Mouse (Mus musculus): ENCODE measurements around the gene Akr1c13. TPM values are rescaled to one million over a fixed set of nuclear protein-coding genes. Genes with fewer than 3 reads are reported as not detected.
"Not testable (repeated sequence)": the region's sequence is repeated elsewhere in the genome, so short reads cannot be mapped to it uniquely, and the experiment has no call there.

Akr1c13 gene
- polyA plus RNA-seq, 1 experiment from 2014 or later = 2.8 TPM

DNA sequence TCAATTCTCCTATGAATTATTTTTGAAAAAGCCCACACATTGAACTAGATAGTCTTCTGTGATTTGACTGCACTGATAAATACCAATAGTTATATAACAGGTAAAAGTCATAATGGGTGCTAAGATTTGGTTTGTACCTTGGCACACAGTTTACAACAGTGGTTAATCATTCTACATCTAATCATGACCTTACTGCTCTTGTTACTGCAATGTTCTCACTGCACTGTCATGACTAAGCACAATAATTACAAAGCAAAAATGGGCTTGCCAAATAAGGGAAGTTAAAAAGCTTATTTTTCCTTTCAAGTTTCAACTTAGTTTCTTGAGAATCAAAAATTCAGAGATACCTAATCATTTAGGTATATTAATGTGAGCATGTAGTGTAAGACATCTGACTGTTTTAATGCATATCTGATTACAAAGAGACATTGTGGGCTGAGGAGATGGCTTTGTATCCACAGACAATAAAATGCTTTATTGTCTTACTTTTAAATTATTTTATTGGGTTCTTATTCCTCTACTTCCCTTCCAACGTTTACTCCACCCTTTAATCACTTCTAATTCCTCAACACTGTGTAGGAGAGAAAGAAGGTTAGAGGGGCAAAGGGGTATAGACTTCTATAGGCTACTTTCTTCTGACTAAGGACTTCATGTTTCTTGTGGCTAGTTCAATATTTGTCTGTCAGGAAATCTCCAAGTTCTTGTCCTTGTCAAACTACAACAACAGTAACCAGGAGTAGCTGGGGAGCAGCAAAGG lies 15.4 kb downstream of the Akr1c13 start:
- no peak overlapping the region for H3K4me3 ChIP-seq
- no peaks in the 10 kb centered on the region for H3K27me3 ChIP-seq (replicated peaks)
- H3K4me1 ChIP-seq = no peaks in the 10 kb centered on the region
- no peak overlapping the region for H3K4me2 ChIP-seq (replicated peaks)
- 19% methylated on average over 1 of the region's 1 CpGs for WGBS
- ATAC-seq (ENCODE audit: low FRiP score, low read depth) = no peak
- no peaks in the 10 kb centered on the region for H3K36me3 ChIP-seq
- no peaks in the 10 kb centered on the region for H3K9me3 ChIP-seq
- H3K9ac ChIP-seq = no peak overlapping the region
- H3K27ac ChIP-seq = no peak overlapping the region

- no peak overlapping the region for H3K4me2 ChIP-seq (replicated peaks)
- H3K36me3 ChIP-seq = no peaks in the 10 kb centered on the region
- 76% methylated on average over 20 of the region's 20 CpGs for WGBS
- no peak overlapping the region for H3K4me3 ChIP-seq
- no peak overlapping the region for H3K27ac ChIP-seq
- no peaks in the 10 kb centered on the region for H3K4me1 ChIP-seq
- H3K9ac ChIP-seq = no peak overlapping the region
- no peaks in the 10 kb centered on the region for H3K9me3 ChIP-seq
- H3K27me3 ChIP-seq (replicated peaks) = no peaks in the 10 kb centered on the region
- ATAC-seq (ENCODE audit: low FRiP score, low read depth) = no peak
Observed at GRCm38 (mm10) chr13:4211560-4212299, 20.8 kb downstream of the Akr1c13 start.

DNA sequence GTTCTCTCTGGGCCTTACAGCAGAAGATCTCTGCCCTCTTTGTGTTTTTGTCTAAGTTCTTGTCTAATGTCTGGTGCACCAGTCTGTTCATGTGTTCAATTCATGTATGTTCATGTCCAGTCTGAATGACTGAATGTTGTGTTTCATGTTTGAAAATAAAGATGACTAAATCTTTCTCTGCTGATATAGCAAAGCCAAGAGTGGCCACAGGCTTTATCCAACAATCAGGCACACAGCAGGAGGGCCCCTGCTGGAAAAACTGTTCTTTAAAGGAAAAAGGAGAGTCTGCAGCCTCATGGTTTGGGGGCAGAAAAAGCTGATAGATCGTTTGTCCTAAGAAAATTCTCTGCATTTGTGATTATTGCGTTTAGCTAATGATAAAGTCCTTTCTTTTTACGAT lies 21.4 kb downstream of the Akr1c13 start:
- Histone ChIP-seq H3K9me3 (no peaks in the 10 kb centered on the region), H3K27ac (no peak overlapping the region), H3K4me3 (no peak overlapping the region), H3K4me2 (replicated peaks) (no peak overlapping the region), H3K36me3 (no peaks in the 10 kb centered on the region), H3K27me3 (replicated peaks) (no peaks in the 10 kb centered on the region), H3K9ac (no peak overlapping the region), H3K4me1 (no peaks in the 10 kb centered on the region)
- WGBS = 59% methylated on average over 3 of the region's 3 CpGs
- ATAC-seq (ENCODE audit: low FRiP score, low read depth) = no peak

GRCm38 (mm10) chr13:4215496-4215895 lies 24.5 kb downstream of the Akr1c13 start:
- H3K27me3 ChIP-seq (replicated peaks); H3K9ac ChIP-seq; H3K36me3 ChIP-seq; H3K4me3 ChIP-seq; ATAC-seq (ENCODE audit: low FRiP score, low read depth); H3K27ac ChIP-seq; H3K4me2 ChIP-seq (replicated peaks); H3K4me1 ChIP-seq; H3K9me3 ChIP-seq: not testable (repeated sequence)
- WGBS = 77% methylated on average over 1 of the region's 1 CpGs

DNA sequence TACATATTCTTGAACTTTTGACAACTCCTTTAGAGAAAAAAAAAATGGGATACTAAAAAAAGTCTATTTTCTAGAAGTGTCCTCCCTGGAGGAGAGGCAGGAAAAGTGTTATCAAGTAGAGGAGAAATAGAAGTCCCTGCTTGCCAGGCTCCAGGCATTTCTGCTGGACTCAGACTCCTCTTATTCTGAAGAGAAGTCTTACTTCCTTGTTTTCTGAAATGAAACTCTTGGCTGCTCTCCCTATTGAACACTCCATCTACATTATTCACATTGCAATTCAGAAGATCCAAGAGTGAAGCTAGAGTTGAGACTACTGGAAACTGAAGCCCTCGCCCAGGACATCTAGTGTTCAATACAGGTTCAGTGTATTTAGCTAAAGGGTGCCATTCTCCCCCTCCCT lies 37.5 kb downstream of the Akr1c13 start, which contains the start of gene Akr1c19:
Gene Akr1c19, plus strand, starts transcription at position 260 of the 400 bp plus-strand sequence.
- 84% methylated on average over 1 of the region's 1 CpGs for WGBS
- H3K4me3 ChIP-seq = no peak within 1 kb of the TSS
- no peaks in the 10 kb centered on the region for H3K27me3 ChIP-seq (replicated peaks)
- H3K4me2 ChIP-seq (replicated peaks) = no peak within 1 kb of the TSS
- H3K4me1 ChIP-seq = no peaks in the 10 kb centered on the region
- no peaks in the 10 kb centered on the region for H3K36me3 ChIP-seq
- H3K27ac ChIP-seq = no peak within 1 kb of the TSS
- no peak within 1 kb of the TSS for H3K9ac ChIP-seq
- no peak for ATAC-seq (ENCODE audit: low FRiP score, low read depth)
- H3K9me3 ChIP-seq = no peaks in the 10 kb centered on the region

- WGBS = 92% methylated on average over 8 of the region's 8 CpGs
- no peak overlapping the region for H3K4me2 ChIP-seq (replicated peaks)
- no peaks in the 10 kb centered on the region for H3K27me3 ChIP-seq (replicated peaks)
- no peaks in the 10 kb centered on the region for H3K9me3 ChIP-seq
- no peaks in the 10 kb centered on the region for H3K4me1 ChIP-seq
- no peaks in the 10 kb centered on the region for H3K36me3 ChIP-seq
- ATAC-seq (ENCODE audit: low FRiP score, low read depth) = no peak
- no peak overlapping the region for H3K9ac ChIP-seq
- H3K4me3 ChIP-seq = no peak overlapping the region
- no peak overlapping the region for H3K27ac ChIP-seq
Observed at GRCm38 (mm10) chr13:4230841-4231623, 40.1 kb downstream of the Akr1c13 start.

DNA sequence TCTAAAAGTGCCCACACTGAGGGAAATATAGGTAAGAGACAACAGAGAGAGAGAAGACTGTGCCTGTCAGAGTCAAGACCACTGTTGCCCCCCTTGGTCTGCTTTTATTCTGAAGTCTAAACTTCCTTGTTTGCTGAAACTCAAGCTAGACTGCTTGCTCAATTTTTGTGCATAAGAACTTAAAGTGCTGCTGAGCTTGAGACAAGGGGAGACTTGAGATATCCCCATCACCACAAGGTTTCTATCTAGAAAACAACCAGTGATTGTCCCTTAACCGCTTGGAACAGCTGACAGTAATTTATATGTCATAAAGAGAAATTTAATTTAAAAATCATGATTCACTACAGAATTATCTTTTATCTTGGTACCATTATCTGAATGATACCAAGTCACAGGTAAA lies 42.2 kb downstream of the Akr1c13 start:
- H3K4me1 ChIP-seq = no peaks in the 10 kb centered on the region
- 75% methylated on average over 1 of the region's 1 CpGs for WGBS

DNA sequence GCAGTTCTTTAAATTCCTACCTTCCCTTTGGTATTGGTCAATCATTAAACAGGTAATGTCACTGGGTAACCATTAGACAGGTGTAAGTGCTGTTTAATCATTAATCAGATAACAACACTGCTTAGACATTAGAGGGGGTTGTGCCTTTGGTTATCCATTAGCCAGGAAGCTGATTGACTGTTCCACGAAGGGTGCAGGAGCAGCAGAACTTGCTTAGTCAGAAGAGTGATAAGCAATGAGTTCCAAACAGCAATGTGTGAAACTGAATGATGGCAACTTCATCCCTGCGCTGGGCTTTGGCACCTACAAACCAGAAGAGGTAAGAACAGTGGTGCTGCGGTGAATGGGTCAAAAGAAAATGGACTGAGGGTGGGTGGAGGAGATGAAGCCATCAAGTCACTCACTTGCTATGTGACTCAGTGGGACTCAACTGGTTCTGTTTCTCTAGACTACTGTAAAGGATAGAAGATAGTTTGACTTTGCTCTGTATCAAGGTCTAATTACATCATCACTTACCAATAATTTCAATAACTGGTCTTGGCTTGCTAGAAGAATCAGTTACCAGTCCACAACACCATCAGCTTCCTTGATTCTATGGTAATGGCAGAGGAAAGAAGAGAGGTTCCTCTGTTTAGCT lies 42.7 kb downstream of the Akr1c13 start:
- 58% methylated on average over 3 of the region's 3 CpGs for WGBS
- no peak overlapping the region for H3K4me3 ChIP-seq
- no peak overlapping the region for H3K27ac ChIP-seq
- no peaks in the 10 kb centered on the region for H3K9me3 ChIP-seq
- H3K36me3 ChIP-seq = no peaks in the 10 kb centered on the region
- H3K4me2 ChIP-seq (replicated peaks) = no peak overlapping the region
- ATAC-seq (ENCODE audit: low FRiP score, low read depth) = no peak
- no peaks in the 10 kb centered on the region for H3K4me1 ChIP-seq
- no peak overlapping the region for H3K9ac ChIP-seq
- H3K27me3 ChIP-seq (replicated peaks) = no peaks in the 10 kb centered on the region

More for the DNA sequence above, 42.2 kb downstream of the Akr1c13 start:
- H3K9me3 ChIP-seq = no peaks in the 10 kb centered on the region
- H3K36me3 ChIP-seq = no peaks in the 10 kb centered on the region
- H3K4me3 ChIP-seq = no peak overlapping the region
- no peak overlapping the region for H3K27ac ChIP-seq
- H3K27me3 ChIP-seq (replicated peaks) = no peaks in the 10 kb centered on the region
- H3K4me2 ChIP-seq (replicated peaks) = no peak overlapping the region
- no peak overlapping the region for H3K9ac ChIP-seq
- ATAC-seq (ENCODE audit: low FRiP score, low read depth) = no peak

DNA sequence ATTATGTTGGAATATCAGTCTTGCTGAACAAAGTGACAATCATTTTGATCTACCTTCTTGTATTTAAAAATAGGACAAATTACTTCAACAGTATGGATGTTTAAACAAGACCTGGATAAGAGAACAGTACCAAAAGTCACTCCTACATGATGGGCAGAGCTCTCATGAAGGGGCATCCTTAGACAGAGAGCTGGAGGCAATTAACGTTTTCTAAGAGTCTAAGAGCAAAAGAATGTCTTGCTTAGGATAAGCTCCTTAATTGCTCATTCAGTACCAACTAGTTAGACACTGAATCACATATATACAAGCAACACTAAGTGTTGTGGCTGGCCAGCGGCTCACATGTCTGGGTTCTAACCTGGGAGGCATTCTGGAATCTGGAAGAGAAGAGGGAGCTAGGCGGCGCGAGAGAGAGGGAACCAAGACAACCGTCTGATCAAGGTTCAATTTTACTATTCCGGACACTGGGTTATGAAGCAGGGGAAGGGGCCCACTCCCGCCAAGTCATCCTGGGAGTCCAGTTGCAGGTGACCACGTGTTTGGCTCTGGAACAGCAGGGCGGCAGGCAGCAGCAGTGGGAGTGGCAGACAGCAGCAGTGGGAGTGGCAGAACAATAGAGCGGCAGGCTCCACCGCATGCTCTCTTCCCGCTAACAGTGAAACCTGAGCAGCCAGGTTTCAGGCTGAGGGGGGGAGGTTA lies 54.1 kb downstream of the Akr1c13 start:
- Histone ChIP-seq H3K4me3 (peak overlapping the region; percentile 33), H3K4me2 (replicated peaks) (peak overlapping the region; percentile 63), H3K27ac (no peak overlapping the region), H3K36me3 (no peaks in the 10 kb centered on the region), H3K4me1 (no peaks in the 10 kb centered on the region), H3K9me3 (no peaks in the 10 kb centered on the region), H3K27me3 (replicated peaks) (no peaks in the 10 kb centered on the region), H3K9ac (peak overlapping the region; percentile 56)
- ATAC-seq (ENCODE audit: low FRiP score, low read depth) = peak; percentile 95
- WGBS = 6% methylated on average over 13 of the region's 13 CpGs

DNA sequence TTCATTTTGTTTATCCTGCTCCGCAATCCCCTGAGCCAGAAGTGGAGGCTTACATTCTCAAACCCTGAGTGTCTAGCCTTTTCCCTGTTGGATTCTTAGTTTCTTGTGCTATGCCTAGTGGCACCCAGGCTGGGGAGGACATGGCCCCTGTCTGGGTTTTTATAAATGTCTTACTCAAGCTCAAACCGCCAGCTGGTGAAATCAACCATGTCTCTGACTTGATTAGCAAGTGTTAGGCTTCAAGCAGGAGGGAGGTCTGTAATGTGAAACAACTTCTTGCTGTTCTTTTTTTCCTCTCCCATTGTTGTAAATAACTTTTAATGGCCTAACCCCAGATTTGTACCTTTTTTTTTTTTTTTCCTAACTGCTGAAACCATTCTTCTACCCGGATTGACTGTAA lies 58.4 kb downstream of the Akr1c13 start:
- no peak for ATAC-seq (ENCODE audit: low FRiP score, low read depth)
- no peaks in the 10 kb centered on the region for H3K36me3 ChIP-seq
- no peak overlapping the region for H3K4me3 ChIP-seq
- 63% methylated on average over 3 of the region's 3 CpGs for WGBS
- no peaks in the 10 kb centered on the region for H3K9me3 ChIP-seq
- no peak overlapping the region for H3K4me2 ChIP-seq (replicated peaks)
- H3K4me1 ChIP-seq = no peaks in the 10 kb centered on the region
- no peak overlapping the region for H3K9ac ChIP-seq
- H3K27me3 ChIP-seq (replicated peaks) = no peaks in the 10 kb centered on the region
- no peak overlapping the region for H3K27ac ChIP-seq

Measured in neural tube, embryonic 12.5 days (tissue).